Mouse (Mus musculus) kidney, embryonic 14.5 days (tissue): ENCODE results near the gene Ccdc40. TPM values are rescaled to one million over a fixed set of nuclear protein-coding genes. Genes with fewer than 3 reads are reported as not detected.
A peak's percentile ranks its signal among the peaks of the same experiment; 100 is the strongest.

ENCODE experiments used
- ATAC-seq: fragments of 200-750 bp; cut with Nextera tagmentation; 2 replicates; pipeline ENCODE4 v1.8.0; 2017; ENCODE audit warnings: moderate number of reproducible peaks, mild to moderate bottlenecking, moderate TSS enrichment, moderate library complexity; ENCODE audit not compliant: low FRiP score, low TSS enrichment
- H3K27ac ChIP-seq: fragments of 300-500 bp; sonication (generic); 2 replicates; pipeline ENCODE4 v1.5.1; 2014; ENCODE audit warnings: low read depth, mild to moderate bottlenecking, low read length, moderate library complexity, mixed read lengths
- H3K27me3 ChIP-seq: fragments of 300-500 bp; sonication (generic); 2 replicates; pipeline ENCODE4 v1.6.1; 2014; ENCODE audit warnings: mild to moderate bottlenecking, low read length; ENCODE audit not compliant: control insufficient read depth, insufficient read depth
- H3K36me3 ChIP-seq: fragments of 300-500 bp; sonication (generic); 2 replicates; pipeline ENCODE4 v1.6.1; 2014; ENCODE audit warnings: low read length, mixed read lengths; ENCODE audit not compliant: control insufficient read depth, insufficient read depth
- H3K4me1 ChIP-seq: fragments of 300-500 bp; sonication (generic); 2 replicates; pipeline ENCODE4 v1.6.1; 2014; ENCODE audit warnings: low read length, mixed read lengths; ENCODE audit not compliant: control insufficient read depth, insufficient read depth
- H3K4me2 ChIP-seq: fragments of 300-500 bp; sonication (generic); replicated peaks from 2 replicates; pipeline ENCODE4 v1.6.1; 2014; ENCODE audit warnings: low read depth, mild to moderate bottlenecking, low read length
- H3K4me3 ChIP-seq: fragments of 300-500 bp; sonication (generic); 2 replicates; pipeline ENCODE4 v1.5.1; 2014; ENCODE audit warnings: mild to moderate bottlenecking, low read length
- H3K9ac ChIP-seq: fragments of 300-500 bp; sonication (generic); 2 replicates; pipeline ENCODE4 v1.6.1; 2014; ENCODE audit warnings: low read depth, mild to moderate bottlenecking, low read length, moderate library complexity
- H3K9me3 ChIP-seq: fragments of 300-500 bp; sonication (generic); 2 replicates; pipeline ENCODE4 v1.6.1; 2016; ENCODE audit warnings: low read length; ENCODE audit not compliant: control insufficient read depth
- WGBS: fragments of 180-500 bp; shearing (Covaris S2); extraction: QIAGEN DNeasy Blood & Tissue Kit; methylation state at CpG from one replicate; pipeline ENCODE4 v1.1.7; 2014; 5-methylcytosine and 5-hydroxymethylcytosine counted together
- polyA plus RNA-seq: library from polyadenylated mRNA; unstranded; fragments of >200 nt; fragmentation: Nextera tagmentation; extraction: Ambion mirVana; gene quantifications from 2 replicates; pipeline ENCODE4 v1.2.1, GENCODE M21; 2014

Ccdc40 gene
- polyA plus RNA-seq, 1 experiment from 2014 or later, result 6.4 TPM

- 52% methylated on average over 5 of the region's 5 CpGs for WGBS
- no peaks in the 10 kb centered on the region for H3K9me3 ChIP-seq
- H3K4me2 ChIP-seq, result no peak overlapping the region
- no peak overlapping the region for H3K9ac ChIP-seq
- H3K36me3 ChIP-seq, result peaks cover 13% of the 10 kb centered on the region; the same call in 1 of the 2 replicates
- no peaks in the 10 kb centered on the region for H3K4me1 ChIP-seq
- ATAC-seq, result peak; percentile 33; the same call in 1 of the 2 replicates
- no peaks in the 10 kb centered on the region for H3K27me3 ChIP-seq
- H3K27ac ChIP-seq, result no peak overlapping the region
- no peak overlapping the region for H3K4me3 ChIP-seq
Observed at GRCm38 (mm10) chr11:119203423-119203822, 24.9 kb upstream of the Ccdc40 start.

- H3K9ac ChIP-seq, result no peak overlapping the region
- 76% methylated on average over 10 of the region's 10 CpGs for WGBS
- H3K4me2 ChIP-seq, result no peak overlapping the region
- H3K9me3 ChIP-seq, result no peaks in the 10 kb centered on the region
- H3K27me3 ChIP-seq, result no peaks in the 10 kb centered on the region
- H3K27ac ChIP-seq, result no peak overlapping the region
- no peak overlapping the region for H3K4me3 ChIP-seq
- H3K4me1 ChIP-seq, result no peaks in the 10 kb centered on the region
- peaks cover 21% of the 10 kb centered on the region; the same call in 1 of the 2 replicates for H3K36me3 ChIP-seq
- no peak for ATAC-seq
Observed at GRCm38 (mm10) chr11:119205738-119206137, 22.6 kb upstream of the Ccdc40 start.

GRCm38 (mm10) chr11:119206562-119206961 lies 21.8 kb upstream of the Ccdc40 start:
- H3K36me3 ChIP-seq, result peaks cover 21% of the 10 kb centered on the region; the same call in 1 of the 2 replicates

GRCm38 (mm10) chr11:119207986-119208385 lies 20.4 kb upstream of the Ccdc40 start:
- H3K4me3 ChIP-seq, result no peak overlapping the region
- WGBS, result 90% methylated on average over 6 of the region's 6 CpGs
- no peaks in the 10 kb centered on the region for H3K9me3 ChIP-seq
- H3K4me2 ChIP-seq, result no peak overlapping the region
- no peak overlapping the region for H3K9ac ChIP-seq
- ATAC-seq, result no peak
- H3K4me1 ChIP-seq, result no peaks in the 10 kb centered on the region
- H3K27me3 ChIP-seq, result no peaks in the 10 kb centered on the region
- no peak overlapping the region for H3K27ac ChIP-seq
- H3K36me3 ChIP-seq, result peaks cover 19% of the 10 kb centered on the region; the same call in 1 of the 2 replicates

More at GRCm38 (mm10) chr11:119206562-119206961, 21.8 kb upstream of the Ccdc40 start:
- H3K9me3 ChIP-seq, result no peaks in the 10 kb centered on the region
- 36% methylated on average over 5 of the region's 5 CpGs for WGBS
- no peaks in the 10 kb centered on the region for H3K4me1 ChIP-seq
- H3K4me3 ChIP-seq, result no peak overlapping the region
- ATAC-seq, result no peak
- H3K27ac ChIP-seq, result no peak overlapping the region
- no peak overlapping the region for H3K9ac ChIP-seq
- no peaks in the 10 kb centered on the region for H3K27me3 ChIP-seq
- H3K4me2 ChIP-seq, result no peak overlapping the region

- Histone ChIP-seq H3K9me3 (no peaks in the 10 kb centered on the region), H3K36me3 (peaks cover 19% of the 10 kb centered on the region; the same call in 1 of the 2 replicates)
Observed at GRCm38 (mm10) chr11:119208870-119209370, 19.5 kb upstream of the Ccdc40 start.

GRCm38 (mm10) chr11:119209371-119210025 lies 18.9 kb upstream of the Ccdc40 start:
- H3K9ac ChIP-seq, result no peak overlapping the region
- H3K4me2 ChIP-seq, result no peak overlapping the region
- H3K9me3 ChIP-seq, result no peaks in the 10 kb centered on the region
- no peaks in the 10 kb centered on the region for H3K27me3 ChIP-seq
- peaks cover 8% of the 10 kb centered on the region for H3K4me1 ChIP-seq
- H3K27ac ChIP-seq, result no peak overlapping the region
- no peak for ATAC-seq
- no peak overlapping the region for H3K4me3 ChIP-seq
- peaks cover 19% of the 10 kb centered on the region; the same call in 1 of the 2 replicates for H3K36me3 ChIP-seq
- 83% methylated on average over 10 of the region's 10 CpGs for WGBS

More at GRCm38 (mm10) chr11:119208870-119209370, 19.5 kb upstream of the Ccdc40 start:
- Histone ChIP-seq H3K9ac (no peak overlapping the region), H3K4me1 (peaks cover 3% of the 10 kb centered on the region; the same call in 1 of the 2 replicates), H3K4me3 (no peak overlapping the region), H3K27me3 (no peaks in the 10 kb centered on the region), H3K4me2 (no peak overlapping the region), H3K27ac (no peak overlapping the region)
- 94% methylated on average over 20 of the region's 20 CpGs for WGBS
- no peak for ATAC-seq

- no peak overlapping the region for H3K9ac ChIP-seq
- peaks cover 17% of the 10 kb centered on the region for H3K4me1 ChIP-seq
- peaks cover 19% of the 10 kb centered on the region; the same call in 1 of the 2 replicates for H3K36me3 ChIP-seq
- no peak overlapping the region for H3K4me2 ChIP-seq
- H3K4me3 ChIP-seq, result no peak overlapping the region
- no peaks in the 10 kb centered on the region for H3K27me3 ChIP-seq
- 78% methylated on average over 31 of the region's 32 CpGs for WGBS
- no peaks in the 10 kb centered on the region for H3K9me3 ChIP-seq
- no peak overlapping the region for H3K27ac ChIP-seq
- ATAC-seq, result no peak
Observed at GRCm38 (mm10) chr11:119210321-119211100, 17.9 kb upstream of the Ccdc40 start.

GRCm38 (mm10) chr11:119211604-119212309 lies 16.6 kb upstream of the Ccdc40 start:
- H3K9ac ChIP-seq, result no peak overlapping the region
- H3K36me3 ChIP-seq, result peaks cover 16% of the 10 kb centered on the region; the same call in 1 of the 2 replicates
- peaks cover 29% of the 10 kb centered on the region for H3K4me1 ChIP-seq
- H3K4me3 ChIP-seq, result no peak overlapping the region
- no peak overlapping the region for H3K27ac ChIP-seq
- no peaks in the 10 kb centered on the region for H3K9me3 ChIP-seq
- no peaks in the 10 kb centered on the region for H3K27me3 ChIP-seq
- H3K4me2 ChIP-seq, result no peak overlapping the region
- no peak for ATAC-seq
- 90% methylated on average over 21 of the region's 21 CpGs for WGBS
